Mouse (Mus musculus) erythroblast, embryonic 14.5 days (primary cell): Measurements from ENCODE around the gene Mettl25.

Source experiments
- GATA1 ChIP-seq: IDR thresholded peaks from 2 replicates; pipeline ENCODE4 v1.6.1; 2012; ENCODE audit warnings: low read length, inconsistent platforms, mixed read lengths
- TAL1 ChIP-seq: IDR thresholded peaks from 3 replicates; pipeline ENCODE4 v1.6.1; 2012; ENCODE audit warnings: low read length, inconsistent platforms, mixed read lengths

- TF ChIP-seq TAL1 (no peak), GATA1 (no peak)
Measured at GRCm38 (mm10) chr10:105727353-105727752, 113.8 kb downstream of the Mettl25 start.
